Mouse (Mus musculus) CD4-positive naive resting alpha-beta T cell, adult 57 days (primary cell): ENCODE data around the gene Cdh11. TPM values are rescaled to one million over a fixed set of nuclear protein-coding genes. Genes with fewer than 3 reads are reported as not detected.

Experiments used
- total RNA-seq: library from RNA; stranded (reverse); gene quantifications from one replicate; pipeline ENCODE4 v1.2.4, GENCODE M21; 2023

Cdh11 gene
- 0.71 TPM for total RNA-seq

DNA sequence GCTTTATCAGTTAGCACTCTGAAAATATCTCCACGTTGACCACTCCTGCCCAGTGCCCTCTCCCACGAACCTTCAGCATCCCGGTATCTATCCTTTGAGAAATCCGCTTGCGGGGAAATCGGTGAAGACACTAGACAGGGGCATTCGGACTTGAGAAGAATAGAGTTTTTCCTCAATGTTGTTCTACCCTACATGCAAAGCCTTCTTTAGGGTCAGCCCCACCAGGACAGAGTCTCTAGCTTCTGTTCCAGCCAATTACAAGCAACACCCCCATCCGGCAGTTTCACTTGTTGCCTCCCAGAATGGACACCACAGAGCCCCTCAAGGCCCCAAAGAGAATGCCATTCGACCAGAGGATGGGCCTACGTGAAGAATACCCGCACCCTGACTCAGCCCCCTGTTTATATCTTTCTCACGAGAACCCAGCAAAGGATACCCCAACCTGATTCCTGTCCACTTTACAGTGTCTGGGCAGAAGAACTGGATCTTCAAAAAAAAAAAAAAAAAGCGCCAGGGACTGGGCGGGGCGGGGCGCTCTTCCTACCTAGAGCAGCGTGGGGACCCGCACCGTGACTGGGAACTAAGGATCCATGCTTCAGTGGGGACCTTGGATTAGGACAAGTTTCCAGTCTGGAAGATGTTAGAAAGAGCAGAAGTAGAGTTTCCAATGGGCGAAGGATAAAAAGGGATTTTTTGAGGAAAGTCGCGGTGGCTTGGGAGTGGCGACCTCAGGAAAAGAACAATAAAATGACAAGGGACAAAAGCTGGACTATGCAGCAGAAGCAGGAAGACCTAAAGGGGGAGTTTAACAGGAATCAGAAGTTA is at the start of gene Cdh11:
Cdh11 (minus strand) TSS at position 51 of the 825 bp plus-strand sequence.

